Mouse (Mus musculus) C2C12 (cell line): ENCODE data around the gene Opn3. TPM values are rescaled to one million over a fixed set of nuclear protein-coding genes. Genes with fewer than 3 reads are reported as not detected.

ENCODE experiments used
- H3K27me3 ChIP-seq: one replicate; pipeline ENCODE4 v1.6.1; 2011; ENCODE audit not compliant: control insufficient read depth, insufficient read depth, insufficient read length
- H3K36me3 ChIP-seq: one replicate; pipeline ENCODE4 v1.6.1; 2011; ENCODE audit not compliant: control insufficient read depth, insufficient read depth
- H3K4me3 ChIP-seq: one replicate; pipeline ENCODE4 v1.5.1; 2011; ENCODE audit warnings: mild to moderate bottlenecking, control low read depth; ENCODE audit not compliant: poor library complexity, insufficient read depth, severe bottlenecking
- H3K79me2 ChIP-seq: one replicate; pipeline ENCODE4 v1.6.1; 2011; ENCODE audit not compliant: control insufficient read depth, insufficient read depth
- H3K79me3 ChIP-seq: one replicate; pipeline ENCODE4 v1.6.1; 2011; ENCODE audit warnings: low read depth, control low read depth
- H3ac ChIP-seq: one replicate; pipeline ENCODE3; 2011; ENCODE audit warnings: low read depth; ENCODE audit not compliant: control insufficient read depth, insufficient read length
- CEBPB ChIP-seq: IDR thresholded peaks from one replicate; pipeline ENCODE4 v1.6.1; 2011; ENCODE audit warnings: low read depth, mild to moderate bottlenecking, control low read depth, moderate library complexity
- CTCF ChIP-seq: IDR thresholded peaks from one replicate; pipeline ENCODE4 v1.5.1; 2011; ENCODE audit not compliant: control insufficient read depth, insufficient read depth, insufficient read length
- FOSL1 ChIP-seq: IDR thresholded peaks from one replicate; pipeline ENCODE4 v1.8.0; 2011; ENCODE audit warnings: mild to moderate bottlenecking, low read length; ENCODE audit not compliant: poor library complexity, insufficient read depth, severe bottlenecking
- MAX ChIP-seq: IDR thresholded peaks from one replicate; pipeline ENCODE4 v1.6.1; 2011; ENCODE audit warnings: mild to moderate bottlenecking, control low read depth
- MYOD1 ChIP-seq: IDR thresholded peaks from one replicate; pipeline ENCODE4 v1.6.1; 2011; ENCODE audit warnings: low read depth; ENCODE audit not compliant: control insufficient read depth, insufficient read length
- MYOG ChIP-seq: IDR thresholded peaks from one replicate; pipeline ENCODE4 v1.6.1; 2011; ENCODE audit not compliant: control insufficient read depth, insufficient read length; ENCODE audit errors: extremely low read depth
- USF1 ChIP-seq: IDR thresholded peaks from one replicate; pipeline ENCODE4 v1.6.1; 2011; ENCODE audit warnings: low read depth, mild to moderate bottlenecking, control low read depth, moderate library complexity
- polyA plus RNA-seq: library from polyadenylated mRNA; unstranded; fragments of >200 nt; fragmentation: generic; extraction: Trizol; gene quantifications from one replicate; pipeline ENCODE4 v1.2.1, GENCODE M21; 2012; ENCODE audit warnings: missing spikeins

The Opn3 gene
- polyA plus RNA-seq, 1 experiment, result 3.1 TPM

- Histone ChIP-seq H3ac (peak overlapping the region; percentile 65), H3K79me2 (peaks cover 21% of the 10 kb centered on the region), H3K27me3 (no peaks in the 10 kb centered on the region), H3K36me3 (peaks cover 6% of the 10 kb centered on the region), H3K79me3 (no peaks in the 10 kb centered on the region), H3K4me3 (peak overlapping the region; percentile 68)
- no peak for TF ChIP-seq MYOG
- TF ChIP-seq CTCF, result no peak
- no peak for TF ChIP-seq MYOD1
Measured at GRCm38 (mm10) chr1:175691686-175692245, 810 bp downstream of the Opn3 start.

- Histone ChIP-seq H3ac (no peak overlapping the region), H3K79me2 (no peaks in the 10 kb centered on the region), H3K4me3 (no peak overlapping the region), H3K79me3 (no peaks in the 10 kb centered on the region), H3K27me3 (no peaks in the 10 kb centered on the region), H3K36me3 (peaks cover under 1% of the 10 kb centered on the region)
- TF ChIP-seq CEBPB, result no peak
- no peak for TF ChIP-seq USF1
- no peak for TF ChIP-seq CTCF
- no peak for TF ChIP-seq FOSL1
- TF ChIP-seq MYOD1, result no peak
- TF ChIP-seq MAX, result no peak
- TF ChIP-seq MYOG, result no peak
Measured at GRCm38 (mm10) chr1:175680995-175681394, 11.6 kb downstream of the Opn3 start.

GRCm38 (mm10) chr1:175677459-175677858 lies 15.1 kb downstream of the Opn3 start:
- TF ChIP-seq MYOD1 (no peak), MYOG (no peak), MAX (no peak), CTCF (no peak), USF1 (no peak), FOSL1 (no peak), CEBPB (no peak)
- Histone ChIP-seq H3K36me3 (no peaks in the 10 kb centered on the region), H3K79me2 (no peaks in the 10 kb centered on the region), H3ac (no peak overlapping the region), H3K79me3 (no peaks in the 10 kb centered on the region), H3K27me3 (no peaks in the 10 kb centered on the region), H3K4me3 (no peak overlapping the region)

- no peaks in the 10 kb centered on the region for H3K79me3 ChIP-seq
- H3ac ChIP-seq, result no peak overlapping the region
- no peaks in the 10 kb centered on the region for H3K36me3 ChIP-seq
- H3K79me2 ChIP-seq, result no peaks in the 10 kb centered on the region
- H3K27me3 ChIP-seq, result no peaks in the 10 kb centered on the region
- TF ChIP-seq FOSL1 (no peak), MYOD1 (no peak), CTCF (no peak), CEBPB (no peak), MAX (no peak), MYOG (no peak), USF1 (no peak)
- H3K4me3 ChIP-seq, result no peak overlapping the region
Measured at GRCm38 (mm10) chr1:175675116-175675515, 17.5 kb downstream of the Opn3 start.

- TF ChIP-seq FOSL1 (no peak), MYOD1 (peak; percentile 66)
- Histone ChIP-seq H3K79me3 (no peaks in the 10 kb centered on the region), H3ac (no peak overlapping the region), H3K79me2 (no peaks in the 10 kb centered on the region), H3K4me3 (no peak overlapping the region), H3K27me3 (no peaks in the 10 kb centered on the region), H3K36me3 (no peaks in the 10 kb centered on the region)
Measured at GRCm38 (mm10) chr1:175673563-175674325, 18.8 kb downstream of the Opn3 start.

- no peak overlapping the region for H3ac ChIP-seq
- TF ChIP-seq MYOD1, result no peak
- TF ChIP-seq MYOG, result no peak
- TF ChIP-seq CEBPB, result no peak
- TF ChIP-seq CTCF, result no peak
- no peak for TF ChIP-seq FOSL1
- TF ChIP-seq MAX, result no peak
- no peaks in the 10 kb centered on the region for H3K79me3 ChIP-seq
- no peaks in the 10 kb centered on the region for H3K27me3 ChIP-seq
- H3K79me2 ChIP-seq, result no peaks in the 10 kb centered on the region
- H3K4me3 ChIP-seq, result no peak overlapping the region
- no peaks in the 10 kb centered on the region for H3K36me3 ChIP-seq
Measured at GRCm38 (mm10) chr1:175671626-175672025, 20.9 kb downstream of the Opn3 start.
